Mouse (Mus musculus) limb, embryonic 13.5 days (tissue): ENCODE data around the gene Aldh3a2. TPM values are rescaled to one million over a fixed set of nuclear protein-coding genes. Genes with fewer than 3 reads are reported as not detected.
"Not testable (repeated sequence)": the region's sequence is repeated elsewhere in the genome, so short reads cannot be mapped to it uniquely, and the experiment has no call there.

Experiments used
- ATAC-seq: fragments of 200-750 bp; cut with Nextera tagmentation; 2 replicates; pipeline ENCODE4 v1.8.0; 2017; ENCODE audit warnings: low read depth, moderate number of reproducible peaks, moderate TSS enrichment; ENCODE audit not compliant: low FRiP score
- H3K27ac ChIP-seq: fragments of 300-500 bp; sonication (generic); 2 replicates; pipeline ENCODE4 v1.5.1; 2015; ENCODE audit warnings: inconsistent platforms, mild to moderate bottlenecking, moderate library complexity
- H3K27me3 ChIP-seq: fragments of 300-500 bp; sonication (generic); 2 replicates; pipeline ENCODE4 v1.6.1; 2015; ENCODE audit warnings: mild to moderate bottlenecking, inconsistent platforms
- H3K36me3 ChIP-seq: fragments of 300-500 bp; sonication (generic); 2 replicates; pipeline ENCODE4 v1.6.1; 2015; ENCODE audit warnings: inconsistent platforms, mild to moderate bottlenecking, moderate library complexity
- H3K4me1 ChIP-seq: fragments of 300-500 bp; sonication (generic); 2 replicates; pipeline ENCODE4 v1.6.1; 2015; ENCODE audit warnings: inconsistent platforms
- H3K4me2 ChIP-seq: fragments of 300-500 bp; sonication (generic); replicated peaks from 2 replicates; pipeline ENCODE4 v1.6.1; 2015; ENCODE audit warnings: inconsistent platforms, mild to moderate bottlenecking, moderate library complexity
- H3K4me3 ChIP-seq: fragments of 300-500 bp; sonication (generic); 2 replicates; pipeline ENCODE4 v1.5.1; 2015; ENCODE audit warnings: moderate library complexity, mild to moderate bottlenecking, inconsistent platforms
- H3K9ac ChIP-seq: fragments of 300-500 bp; sonication (generic); 2 replicates; pipeline ENCODE4 v1.6.1; 2015; ENCODE audit warnings: mild to moderate bottlenecking, inconsistent platforms
- H3K9me3 ChIP-seq: fragments of 300-500 bp; sonication (generic); 2 replicates; pipeline ENCODE4 v1.6.1; 2016; ENCODE audit warnings: inconsistent platforms
- WGBS: fragments of 180-500 bp; shearing (Covaris S2); methylation state at CpG from one replicate; pipeline ENCODE4 v1.1.7; 2015; 5-methylcytosine and 5-hydroxymethylcytosine counted together
- polyA plus RNA-seq: library from polyadenylated mRNA; unstranded; fragments of >200 nt; fragmentation: Nextera tagmentation; extraction: Ambion mirVana; gene quantifications from 2 replicates; pipeline ENCODE4 v1.2.1, GENCODE M21; 2015

Aldh3a2 gene
- polyA plus RNA-seq, 1 experiment from 2014 or later = 26.7 TPM

DNA sequence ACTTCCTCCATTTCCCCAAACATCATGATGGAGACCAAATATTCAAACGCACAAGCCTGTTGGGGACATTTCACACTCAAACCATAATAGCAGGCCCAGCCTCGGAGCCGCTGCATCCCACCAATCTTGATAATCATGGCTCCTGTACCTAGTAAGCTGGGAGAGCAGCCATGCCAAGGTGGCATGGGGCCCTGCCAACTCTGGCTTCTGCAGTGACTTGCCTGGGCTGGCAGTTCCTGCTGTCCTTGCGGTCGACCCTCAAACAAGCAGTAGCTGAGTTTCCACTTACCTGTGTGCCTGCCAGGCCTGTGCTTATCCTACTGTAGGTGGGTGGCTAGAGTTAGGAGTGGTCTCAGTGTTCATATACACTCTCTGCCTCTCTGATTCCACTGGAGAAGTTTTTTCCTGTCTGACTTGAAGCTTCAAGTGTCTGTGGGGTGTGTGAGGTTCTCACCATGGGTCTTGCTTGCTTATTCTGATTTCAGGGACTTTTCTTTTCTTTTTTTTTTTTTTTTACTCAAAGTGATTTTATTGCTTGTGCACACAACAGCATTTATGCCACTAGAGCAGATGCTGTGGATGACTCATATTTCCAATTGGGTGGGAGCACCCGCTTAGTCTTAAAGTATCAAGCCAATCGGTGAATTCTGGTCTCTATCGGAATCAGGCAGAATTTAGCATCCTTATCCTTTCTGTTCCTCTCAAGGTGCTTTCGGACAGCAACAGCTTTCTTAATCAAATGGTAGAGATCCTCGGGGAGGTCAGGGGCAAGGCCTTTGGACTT is 61.9 kb downstream of the Aldh3a2 start:
- Histone ChIP-seq H3K9ac (no peak overlapping the region), H3K36me3 (no peaks in the 10 kb centered on the region), H3K27ac (no peak overlapping the region), H3K4me1 (peaks cover 37% of the 10 kb centered on the region), H3K4me2 (no peak overlapping the region), H3K4me3 (no peak overlapping the region), H3K9me3 (no peaks in the 10 kb centered on the region), H3K27me3 (no peaks in the 10 kb centered on the region)
- WGBS = 89% methylated on average over 10 of the region's 10 CpGs
- no peak for ATAC-seq

DNA sequence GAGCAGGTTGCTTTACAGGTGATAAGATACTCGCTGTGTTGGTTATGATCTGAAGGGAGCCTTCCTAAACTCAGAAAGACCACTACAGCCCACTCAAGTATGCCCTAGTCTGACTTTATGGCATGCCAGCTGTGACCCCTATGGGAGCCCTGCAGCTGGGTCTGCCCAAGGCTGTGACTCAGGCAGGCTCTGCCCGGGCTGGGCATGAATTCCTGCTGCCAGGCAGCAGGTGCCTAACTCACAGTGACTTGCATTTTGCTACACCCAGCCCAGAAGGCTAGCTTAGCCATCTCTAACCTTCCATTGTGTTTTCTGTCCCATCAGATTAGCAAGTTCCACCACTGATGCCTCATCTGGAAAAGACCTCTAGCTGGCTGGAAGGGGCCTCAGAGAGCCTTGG is 64.5 kb downstream of the Aldh3a2 start:
- no peaks in the 10 kb centered on the region for H3K9me3 ChIP-seq
- no peaks in the 10 kb centered on the region for H3K27me3 ChIP-seq
- no peak overlapping the region for H3K9ac ChIP-seq
- H3K4me3 ChIP-seq = no peak overlapping the region
- H3K36me3 ChIP-seq = no peaks in the 10 kb centered on the region
- 67% methylated on average over 2 of the region's 2 CpGs for WGBS
- peaks cover 41% of the 10 kb centered on the region for H3K4me1 ChIP-seq
- no peak overlapping the region for H3K27ac ChIP-seq
- ATAC-seq = no peak
- no peak overlapping the region for H3K4me2 ChIP-seq

DNA sequence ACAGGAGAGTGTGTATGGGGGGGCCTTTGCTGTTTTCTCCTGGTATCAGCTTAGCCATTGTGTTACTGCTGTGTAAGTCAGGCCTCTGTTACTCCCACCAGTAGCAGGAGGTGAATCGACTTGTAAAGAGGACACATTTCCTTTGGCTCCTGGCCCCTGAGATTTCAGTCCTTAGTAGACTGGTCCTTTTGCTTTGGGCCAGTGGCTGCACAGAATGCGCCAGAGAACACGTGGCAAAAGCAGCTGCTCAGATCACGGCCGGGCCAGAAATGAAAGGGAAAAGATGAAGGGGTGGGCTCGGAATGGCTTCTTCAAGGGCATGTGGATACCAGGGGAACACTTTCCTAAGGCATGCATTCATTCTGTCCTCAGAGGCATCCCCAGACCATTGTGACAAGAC is 65.1 kb downstream of the Aldh3a2 start:
- Histone ChIP-seq H3K27ac (no peak overlapping the region; the same call in 1 of the 2 replicates), H3K36me3 (no peaks in the 10 kb centered on the region)

DNA sequence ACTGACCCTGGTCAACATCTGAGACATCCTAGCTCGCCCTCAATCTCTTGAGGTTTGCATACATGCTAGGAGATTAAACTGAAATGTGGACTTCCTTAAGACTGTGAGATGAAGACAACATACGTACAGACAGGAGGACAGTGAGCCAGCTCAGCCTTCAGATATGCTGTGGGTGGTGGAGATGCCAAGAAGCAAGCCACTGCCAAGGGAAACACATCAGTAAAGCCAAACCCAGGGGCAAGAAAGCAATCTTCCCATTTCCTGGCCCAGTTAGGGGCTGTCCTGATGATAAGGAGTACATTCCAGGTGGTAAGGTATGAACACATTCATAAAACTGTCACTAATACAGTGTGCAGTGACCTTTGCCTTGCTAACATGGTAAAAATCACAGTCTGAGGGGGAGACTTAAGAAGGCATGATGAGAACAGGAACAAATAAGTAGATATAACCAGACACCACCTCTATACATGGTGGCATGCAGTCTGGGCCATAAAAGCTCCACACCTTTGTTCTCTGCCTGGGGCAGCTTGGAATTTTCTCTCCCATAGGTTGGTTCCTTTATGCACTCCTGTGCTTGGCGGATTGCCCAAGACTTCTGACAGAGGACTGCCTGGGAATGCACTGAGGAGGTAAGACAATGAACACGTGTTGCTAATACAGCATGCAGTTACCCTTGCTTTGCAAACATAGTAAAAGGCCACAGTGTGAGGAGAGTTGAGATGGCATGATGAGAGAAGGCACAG is 67.5 kb downstream of the Aldh3a2 start:
- peaks cover 34% of the 10 kb centered on the region for H3K4me1 ChIP-seq
- no peaks in the 10 kb centered on the region for H3K9me3 ChIP-seq
- ATAC-seq = no peak
- no peaks in the 10 kb centered on the region for H3K36me3 ChIP-seq
- H3K9ac ChIP-seq = no peak overlapping the region
- H3K27ac ChIP-seq = no peak overlapping the region; the same call in 1 of the 2 replicates
- WGBS = 58% methylated on average over 4 of the region's 4 CpGs
- no peaks in the 10 kb centered on the region for H3K27me3 ChIP-seq
- H3K4me2 ChIP-seq = no peak overlapping the region
- H3K4me3 ChIP-seq = no peak overlapping the region

More for the DNA sequence above, 65.1 kb downstream of the Aldh3a2 start:
- Histone ChIP-seq H3K4me1 (peaks cover 39% of the 10 kb centered on the region), H3K4me3 (no peak overlapping the region), H3K9me3 (no peaks in the 10 kb centered on the region), H3K27me3 (no peaks in the 10 kb centered on the region), H3K9ac (no peak overlapping the region), H3K4me2 (no peak overlapping the region)
- ATAC-seq = no peak
- WGBS = 69% methylated on average over 6 of the region's 6 CpGs

DNA sequence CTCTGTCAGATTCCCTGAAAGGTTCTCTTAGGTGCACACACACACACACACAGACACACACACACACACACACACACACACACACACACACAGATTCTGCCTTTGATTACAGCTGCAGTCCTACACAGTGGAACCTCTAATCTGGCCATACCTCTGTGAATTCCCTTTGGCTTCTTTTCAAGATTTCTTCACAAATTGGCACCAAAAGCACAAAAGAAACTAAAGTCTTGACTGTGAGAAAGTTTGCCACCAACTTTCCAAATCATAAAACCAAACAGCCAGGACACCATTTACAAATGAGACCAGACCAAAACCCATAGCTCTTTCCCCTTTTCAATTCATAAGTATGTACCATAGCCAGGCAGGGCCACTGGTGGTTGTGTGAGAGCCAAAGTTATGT is 69.3 kb downstream of the Aldh3a2 start:
- Histone ChIP-seq H3K4me1 (peaks cover 31% of the 10 kb centered on the region), H3K9me3 (no peaks in the 10 kb centered on the region), H3K4me3 (no peak overlapping the region), H3K36me3 (no peaks in the 10 kb centered on the region), H3K27ac (no peak overlapping the region), H3K4me2 (no peak overlapping the region), H3K9ac (no peak overlapping the region), H3K27me3 (peaks cover 8% of the 10 kb centered on the region; the same call in 1 of the 2 replicates)
- no peak for ATAC-seq

DNA sequence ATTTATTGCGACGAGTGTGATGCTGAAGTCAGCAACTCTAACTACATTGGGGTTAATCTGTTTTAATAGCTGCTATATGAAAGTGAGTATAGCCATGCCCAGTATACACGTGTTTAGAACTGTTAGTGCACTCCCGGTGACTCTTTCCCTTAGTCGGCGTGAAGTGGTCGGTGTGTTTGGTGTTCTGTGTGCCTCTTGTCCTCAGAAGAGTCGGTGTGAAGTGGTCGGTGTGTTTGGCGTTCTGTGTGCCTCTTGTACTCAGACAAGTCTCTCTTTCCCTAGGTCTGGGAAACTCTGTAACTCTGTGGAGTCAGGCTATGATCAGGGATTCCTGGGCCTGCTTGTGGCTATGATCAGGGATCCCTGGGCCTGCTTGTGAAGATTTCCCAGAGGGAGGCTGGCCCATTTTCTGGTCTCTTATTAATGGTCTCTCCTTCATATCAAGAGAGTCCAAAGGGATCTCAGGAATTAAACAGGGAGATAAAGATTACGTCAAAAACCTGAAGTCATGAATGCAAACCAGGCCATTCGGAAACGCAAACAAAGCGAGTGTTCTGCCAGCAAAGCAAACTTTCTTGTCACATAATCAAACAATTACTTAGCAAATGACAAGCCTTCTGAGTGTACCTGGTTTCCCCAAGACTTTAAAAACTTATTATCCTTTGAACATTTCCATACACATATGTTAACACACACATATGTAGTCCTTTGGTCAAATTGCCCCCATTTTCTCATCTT is 70.5 kb downstream of the Aldh3a2 start:
- Histone ChIP-seq H3K4me2 (no peak overlapping the region), H3K4me3 (no peak overlapping the region), H3K27me3 (peaks cover 8% of the 10 kb centered on the region; the same call in 1 of the 2 replicates), H3K27ac (no peak overlapping the region), H3K9me3 (no peaks in the 10 kb centered on the region), H3K4me1 (peaks cover 22% of the 10 kb centered on the region), H3K36me3 (no peaks in the 10 kb centered on the region), H3K9ac (no peak overlapping the region)
- WGBS = 85% methylated on average over 14 of the region's 14 CpGs
- no peak for ATAC-seq

DNA sequence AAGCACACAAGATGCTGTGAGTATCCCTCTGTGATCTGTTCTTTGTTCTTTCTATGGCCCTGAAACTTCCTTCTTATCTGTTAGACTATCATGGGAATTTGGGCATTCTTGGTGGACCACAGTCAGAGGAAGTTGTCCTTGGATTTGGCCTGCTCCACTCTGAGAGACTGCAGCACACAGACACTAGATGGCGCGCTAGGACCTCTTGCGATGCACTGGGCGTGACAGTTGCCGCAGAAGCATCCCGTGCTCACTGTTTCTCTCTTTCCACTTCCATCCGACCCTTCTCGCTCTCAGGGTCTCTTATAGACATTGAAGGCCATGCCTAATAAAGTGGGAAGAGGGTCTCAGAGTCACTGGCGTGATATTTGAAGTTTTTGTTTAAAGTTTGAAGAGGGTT is 73.9 kb downstream of the Aldh3a2 start:
- WGBS = 13% methylated on average over 9 of the region's 9 CpGs
- ATAC-seq = no peak
- H3K36me3 ChIP-seq = no peaks in the 10 kb centered on the region

DNA sequence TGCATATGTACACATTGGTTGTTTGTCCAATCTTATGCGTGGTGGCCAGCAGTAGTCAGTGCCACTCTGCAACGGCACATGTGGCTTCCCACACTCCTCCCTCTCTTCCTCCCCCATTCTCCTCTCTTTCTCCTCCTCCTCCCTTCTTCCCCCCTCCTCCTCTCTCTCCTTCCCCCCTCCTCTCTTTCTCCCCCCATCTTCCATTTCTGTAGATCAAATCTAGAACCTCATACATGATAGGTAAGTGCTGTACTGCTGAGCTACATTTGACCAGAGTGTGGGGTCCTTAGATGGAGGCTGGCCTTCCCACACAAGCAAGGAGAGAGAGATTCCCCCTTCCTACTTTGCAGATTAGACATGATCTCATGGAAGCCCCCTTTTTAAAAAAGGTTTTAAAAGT is 74.5 kb downstream of the Aldh3a2 start:
- ATAC-seq = no peak
- Histone ChIP-seq H3K9ac (no peak overlapping the region), H3K27ac (no peak overlapping the region), H3K4me1 (0 out of 2 replicates have a peak, but pooled peaks cover 4% of the 10 kb centered on the region), H3K9me3 (no peaks in the 10 kb centered on the region), H3K36me3 (no peaks in the 10 kb centered on the region), H3K4me3 (no peak overlapping the region), H3K27me3 (peaks cover 8% of the 10 kb centered on the region; the same call in 1 of the 2 replicates), H3K4me2 (no peak overlapping the region)
- 100% methylated on average over 2 of the region's 2 CpGs for WGBS

More for the DNA sequence above, 73.9 kb downstream of the Aldh3a2 start:
- H3K4me3 ChIP-seq = no peak overlapping the region
- peaks cover 8% of the 10 kb centered on the region; the same call in 1 of the 2 replicates for H3K27me3 ChIP-seq
- H3K9me3 ChIP-seq = no peaks in the 10 kb centered on the region
- H3K9ac ChIP-seq = no peak overlapping the region
- 0 out of 2 replicates have a peak, but pooled peaks cover 4% of the 10 kb centered on the region for H3K4me1 ChIP-seq
- no peak overlapping the region for H3K4me2 ChIP-seq
- H3K27ac ChIP-seq = no peak overlapping the region

DNA sequence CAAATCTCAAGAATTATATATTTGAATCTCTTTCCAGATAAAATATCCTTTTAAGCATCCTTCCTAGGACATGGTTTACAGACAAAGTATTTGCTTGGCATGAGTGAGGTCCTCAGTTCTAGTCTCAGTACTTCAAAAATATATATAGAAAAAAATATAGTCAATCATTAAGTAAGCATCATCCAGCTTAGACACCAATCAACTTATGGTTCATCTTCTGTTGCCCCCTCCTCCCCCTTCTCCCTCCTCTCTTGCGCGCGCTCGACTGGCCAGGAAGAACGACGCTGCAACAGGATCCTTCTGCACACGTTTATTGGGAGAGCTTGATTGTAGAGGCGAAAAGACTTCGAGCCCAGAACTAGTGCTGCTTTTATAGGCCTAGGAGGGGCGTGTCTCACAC is 75.1 kb downstream of the Aldh3a2 start:
- 92% methylated on average over 8 of the region's 10 CpGs for WGBS
- not testable (repeated sequence) for H3K27me3 ChIP-seq, H3K36me3 ChIP-seq, H3K4me1 ChIP-seq, H3K27ac ChIP-seq, ATAC-seq, H3K4me2 ChIP-seq, H3K4me3 ChIP-seq, H3K9me3 ChIP-seq, H3K9ac ChIP-seq

DNA sequence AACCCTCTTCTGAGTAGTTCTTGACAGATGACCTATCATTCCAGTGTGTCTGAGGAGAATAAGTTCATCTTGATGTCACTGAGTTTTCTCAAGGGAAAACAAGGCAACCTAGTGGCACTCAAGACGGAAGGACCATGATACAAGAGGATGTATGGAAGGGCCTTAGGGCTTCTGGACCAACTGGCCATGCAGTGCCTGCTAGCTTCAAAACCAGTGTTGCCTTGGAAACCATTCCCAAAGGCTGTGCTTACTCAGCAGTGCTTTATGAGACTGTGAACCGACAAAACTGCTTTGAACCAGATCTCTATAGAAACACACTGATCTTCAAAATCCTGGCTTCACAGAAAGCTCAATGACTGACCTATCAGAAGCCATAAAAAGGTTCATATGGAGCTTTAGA is 76.5 kb downstream of the Aldh3a2 start:
- Histone ChIP-seq H3K9ac (no peak overlapping the region), H3K9me3 (peaks cover 3% of the 10 kb centered on the region; the same call in 1 of the 2 replicates), H3K4me3 (no peak overlapping the region), H3K27me3 (peaks cover 8% of the 10 kb centered on the region; the same call in 1 of the 2 replicates), H3K36me3 (no peaks in the 10 kb centered on the region), H3K4me1 (no peaks in the 10 kb centered on the region), H3K27ac (no peak overlapping the region), H3K4me2 (no peak overlapping the region)
- WGBS = 65% methylated on average over 2 of the region's 2 CpGs
- ATAC-seq = no peak

DNA sequence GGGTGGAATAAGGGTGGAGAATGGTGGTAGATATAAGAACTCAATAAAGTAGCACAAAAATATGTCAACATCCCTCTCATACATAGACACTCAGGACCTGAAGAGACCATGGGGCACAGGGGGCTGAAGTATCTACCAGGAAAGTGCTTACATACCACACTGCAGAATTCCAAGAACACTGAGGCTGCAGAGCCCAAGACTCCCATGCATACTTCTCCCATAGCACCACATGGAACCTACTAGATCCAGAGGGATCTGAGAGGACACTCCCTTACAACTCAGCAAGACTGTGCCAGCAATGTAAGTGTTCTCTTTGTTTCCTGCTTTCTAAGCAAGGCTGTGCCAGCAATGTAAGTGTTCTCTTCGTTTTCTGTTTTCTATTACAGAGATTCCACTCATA is 83.4 kb downstream of the Aldh3a2 start:
- ATAC-seq = no peak
- Histone ChIP-seq H3K9me3 (peaks cover 12% of the 10 kb centered on the region; the same call in 1 of the 2 replicates), H3K36me3 (no peaks in the 10 kb centered on the region), H3K9ac (no peak overlapping the region), H3K4me1 (peaks cover 17% of the 10 kb centered on the region), H3K27me3 (no peaks in the 10 kb centered on the region), H3K4me2 (no peak overlapping the region), H3K4me3 (no peak overlapping the region), H3K27ac (no peak overlapping the region)
- WGBS = 58% methylated on average over 1 of the region's 1 CpGs

DNA sequence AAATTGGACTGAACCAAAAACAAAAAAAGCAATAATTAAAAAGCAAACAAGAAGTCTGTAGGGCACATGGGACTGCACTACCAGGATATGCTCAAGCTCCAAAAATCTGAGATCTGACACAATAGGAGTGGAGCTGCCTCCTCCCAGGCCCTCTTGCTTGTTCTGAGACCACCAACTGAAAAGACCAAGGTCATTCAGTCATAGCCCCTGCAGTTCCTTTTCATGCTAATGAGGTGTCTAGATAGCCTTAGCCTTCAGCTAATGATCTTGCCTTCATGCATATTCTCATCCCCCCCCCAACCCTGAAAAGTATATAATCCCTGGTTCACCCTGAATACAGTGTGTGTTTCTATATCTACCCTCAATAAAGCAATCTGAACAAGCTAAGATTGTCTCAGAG is 85.6 kb downstream of the Aldh3a2 start:
- peaks cover 12% of the 10 kb centered on the region; the same call in 1 of the 2 replicates for H3K9me3 ChIP-seq
- H3K4me3 ChIP-seq = no peak overlapping the region
- no peaks in the 10 kb centered on the region for H3K27me3 ChIP-seq
- no peak overlapping the region for H3K27ac ChIP-seq
- no peak overlapping the region for H3K9ac ChIP-seq
- H3K36me3 ChIP-seq = no peaks in the 10 kb centered on the region
- no peak for ATAC-seq
- peaks cover 17% of the 10 kb centered on the region for H3K4me1 ChIP-seq
- H3K4me2 ChIP-seq = no peak overlapping the region
